Mouse (Mus musculus) mesoderm, embryonic 11.5 days (tissue): Measurements from ENCODE around the gene Creb3l1.
A peak's percentile ranks its signal among the peaks of the same experiment; 100 is the strongest.

ENCODE experiments used
- DNase-seq: peaks from one replicate; pipeline ENCODE4 v3.0.0-alpha.2; 2012; ENCODE audit warnings: low read depth, low spot score

Creb3l1 gene

DNA sequence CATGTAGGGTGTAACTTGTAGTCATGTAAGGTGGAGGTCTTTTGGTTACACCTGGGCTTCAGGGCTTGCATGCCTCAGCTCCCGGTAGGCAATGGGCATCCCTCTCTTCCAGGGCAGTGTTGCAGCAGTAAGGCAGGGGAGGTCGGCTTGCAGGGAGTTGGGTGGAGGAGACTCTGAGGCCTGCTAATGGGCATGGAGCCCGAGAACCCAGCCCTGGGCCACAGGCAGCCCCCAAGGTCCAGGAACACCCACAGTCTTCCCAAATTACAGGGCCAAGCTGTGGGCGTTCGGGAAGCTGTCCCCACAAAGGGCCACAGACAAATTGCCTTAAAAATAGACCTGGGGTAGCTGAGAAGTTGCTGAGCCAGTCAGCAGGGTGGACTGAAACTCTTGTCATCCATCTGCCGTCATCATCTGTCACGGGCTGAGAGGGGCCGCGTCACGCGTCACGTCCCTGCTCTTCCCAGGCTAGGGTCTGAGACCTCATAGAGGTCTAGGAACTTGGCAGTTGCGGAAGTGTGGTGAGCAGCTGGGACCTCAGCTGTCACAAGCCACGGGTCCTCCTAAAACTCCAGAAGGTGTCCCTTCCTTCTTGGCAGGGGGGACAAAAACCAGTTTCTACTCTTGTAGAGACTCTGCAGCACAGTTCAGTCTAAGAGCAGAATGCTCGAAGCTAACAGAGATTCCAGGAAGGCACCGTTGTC is 26.2 kb downstream of the Creb3l1 start:
- DNase-seq, result no peak

DNA sequence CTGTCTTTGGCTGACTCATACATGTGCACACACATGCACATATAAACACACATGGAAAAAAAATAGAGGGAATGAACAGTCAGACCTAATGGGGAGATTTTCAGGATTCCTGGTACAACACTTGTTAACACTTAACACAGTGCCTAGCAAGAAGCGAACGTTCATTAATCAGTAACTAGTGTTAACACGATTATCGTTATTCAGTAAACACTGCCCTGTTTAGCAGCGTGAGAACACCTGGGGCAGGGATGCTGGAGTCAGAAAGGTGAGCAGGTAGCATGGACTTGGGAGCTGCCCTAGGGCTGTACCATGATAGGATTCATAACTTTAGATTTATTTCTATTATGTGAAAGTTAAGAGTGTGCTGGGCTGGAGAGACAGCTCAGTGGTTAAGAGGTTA is 28.3 kb downstream of the Creb3l1 start:
- no peak for DNase-seq

DNA sequence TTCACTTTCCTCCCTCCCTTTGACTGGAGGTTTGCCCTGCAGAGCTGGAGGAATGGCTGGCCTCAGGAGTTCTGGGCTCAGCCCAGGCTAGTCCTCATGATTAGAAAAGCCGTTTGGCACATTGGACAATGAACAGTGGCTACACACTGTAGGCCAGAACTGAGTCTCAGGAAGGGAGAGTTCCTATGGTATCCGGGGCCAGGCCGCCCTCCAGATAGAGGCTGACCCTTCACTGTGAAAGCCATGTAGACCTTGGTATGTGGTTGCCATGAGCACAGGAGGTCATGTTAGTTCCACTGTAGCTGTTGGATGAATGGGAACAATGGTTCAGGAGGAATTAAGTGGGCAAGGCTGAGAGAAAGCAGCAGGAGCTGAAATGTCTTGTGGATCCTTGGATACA is 30.9 kb downstream of the Creb3l1 start:
- no peak for DNase-seq

DNA sequence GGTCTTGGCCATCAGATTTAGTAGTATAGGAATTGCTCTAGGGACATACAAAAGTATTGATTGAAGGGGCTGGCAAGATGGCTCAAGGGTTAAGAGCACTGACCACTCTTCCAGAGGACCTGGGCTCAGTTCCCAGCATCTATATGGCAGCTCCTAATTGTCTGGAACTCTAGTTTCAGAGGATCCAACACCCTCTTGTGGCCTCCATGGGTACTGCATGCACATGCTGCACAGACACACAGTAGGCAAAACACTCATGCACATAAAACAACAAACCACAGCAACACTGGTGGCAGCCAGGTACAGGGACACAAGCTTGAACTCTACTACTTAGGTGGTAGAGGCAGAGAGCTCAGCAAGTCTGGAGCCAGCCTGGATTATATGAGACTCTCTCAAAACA is 34.6 kb downstream of the Creb3l1 start:
- no peak for DNase-seq

DNA sequence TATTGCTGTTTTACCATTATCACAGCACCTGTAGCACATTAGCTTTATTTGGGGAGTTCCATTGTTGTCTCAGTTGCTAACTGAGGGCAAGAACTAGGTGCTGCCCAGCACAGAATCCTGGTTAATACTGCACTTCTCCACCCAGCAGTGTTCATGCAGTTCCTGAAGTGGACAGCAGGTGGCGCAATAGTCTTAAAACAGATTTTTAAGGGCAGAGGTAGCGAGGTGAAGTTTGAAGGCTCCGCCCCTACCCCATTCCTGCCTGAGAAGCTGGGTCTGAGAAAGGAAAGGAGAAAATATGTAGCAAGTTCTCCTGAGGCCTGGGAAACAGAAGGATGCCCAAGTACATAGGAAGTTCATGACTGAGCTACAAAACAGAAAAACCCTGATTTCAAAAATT is 36.8 kb downstream of the Creb3l1 start:
- peak; percentile 88 for DNase-seq

DNA sequence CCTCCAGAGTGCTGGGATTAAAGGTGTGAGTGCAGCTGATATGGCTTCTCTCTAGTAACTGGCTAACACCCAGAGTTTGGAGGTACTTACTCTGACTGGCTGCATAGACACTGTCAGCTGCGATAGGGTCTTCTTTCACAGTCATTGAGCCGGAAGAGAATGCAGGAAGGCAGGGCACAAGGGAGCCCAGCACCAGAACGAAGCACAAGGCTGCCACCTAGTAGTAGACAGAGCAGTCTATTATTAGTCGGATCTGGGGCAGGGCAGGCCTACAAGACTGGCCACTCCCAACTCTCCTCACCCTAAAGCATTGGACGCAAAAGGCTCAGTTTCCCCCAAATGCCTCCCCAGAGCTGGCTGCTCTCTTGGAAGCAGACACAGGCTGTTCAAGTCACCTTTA is 38.2 kb downstream of the Creb3l1 start:
- no peak for DNase-seq

DNA sequence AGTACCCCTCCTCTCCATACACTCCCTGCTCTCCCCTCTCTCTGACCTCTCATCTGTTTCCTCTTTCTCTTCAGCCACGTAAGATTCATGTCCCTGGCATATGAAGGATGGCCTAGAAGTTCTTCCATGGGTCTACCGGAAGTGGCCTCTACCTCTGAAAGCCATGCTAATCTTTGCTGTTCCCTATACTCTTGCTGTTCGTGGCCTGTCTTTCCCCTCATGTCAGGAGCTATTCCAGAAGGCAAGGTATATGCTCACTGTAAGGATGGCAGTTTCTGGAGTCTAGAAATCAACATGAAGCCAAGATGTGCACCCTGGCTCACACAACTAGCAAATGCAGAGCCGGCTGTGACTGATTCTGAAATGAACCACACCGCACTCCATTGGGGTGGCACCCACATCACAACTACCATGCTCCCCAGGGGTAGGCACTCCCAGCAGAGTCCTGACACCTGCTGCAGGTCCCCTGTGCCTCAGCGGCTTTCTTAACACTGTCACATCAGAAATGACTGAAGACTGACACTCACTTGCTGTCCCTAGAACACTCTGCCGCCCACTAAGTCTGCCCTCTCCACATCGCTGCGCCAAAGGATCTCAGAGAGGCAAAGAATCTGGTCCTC is 39.3 kb downstream of the Creb3l1 start:
- no peak for DNase-seq

DNA sequence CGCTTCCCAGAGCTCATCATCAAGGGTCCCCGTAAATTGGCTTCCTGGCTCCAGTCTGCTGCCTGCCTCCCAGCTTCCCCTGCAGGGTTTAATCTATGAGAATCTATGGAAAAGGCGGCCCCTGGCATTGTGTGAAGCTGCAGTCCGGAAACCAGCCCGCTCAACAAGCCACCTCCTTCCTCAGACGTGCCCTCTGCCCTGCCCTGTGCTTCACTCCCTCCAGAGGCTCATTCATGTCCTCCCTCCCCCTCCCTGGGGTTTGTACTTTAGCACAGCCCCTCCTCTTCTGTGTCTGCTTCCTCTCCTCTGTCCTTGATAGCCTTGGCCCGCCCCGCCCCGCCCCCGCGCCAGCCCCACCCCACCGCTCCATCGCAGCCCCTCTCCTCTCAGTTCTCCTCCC is 39.9 kb downstream of the Creb3l1 start:
- DNase-seq, result peak; percentile 93

DNA sequence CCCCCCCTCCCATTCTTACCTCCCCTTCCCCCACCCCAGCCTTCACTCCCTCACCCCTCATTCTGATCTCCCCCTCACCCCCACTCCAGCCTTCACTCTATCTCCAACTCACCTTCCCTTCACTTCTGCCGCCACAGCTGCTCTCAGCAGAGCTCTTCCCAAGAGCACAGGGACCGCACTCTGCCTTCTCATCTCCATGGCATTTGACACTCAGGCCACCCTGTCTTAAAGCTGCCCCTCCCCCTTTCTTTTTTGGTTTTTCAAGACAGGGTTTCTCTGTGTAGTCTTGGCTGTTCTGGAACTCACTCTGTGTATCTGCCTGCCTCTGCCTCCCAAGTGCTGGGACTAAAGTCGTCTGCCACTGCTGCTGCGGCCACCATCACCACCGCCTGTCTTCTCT is 43.5 kb downstream of the Creb3l1 start:
- no peak for DNase-seq

DNA sequence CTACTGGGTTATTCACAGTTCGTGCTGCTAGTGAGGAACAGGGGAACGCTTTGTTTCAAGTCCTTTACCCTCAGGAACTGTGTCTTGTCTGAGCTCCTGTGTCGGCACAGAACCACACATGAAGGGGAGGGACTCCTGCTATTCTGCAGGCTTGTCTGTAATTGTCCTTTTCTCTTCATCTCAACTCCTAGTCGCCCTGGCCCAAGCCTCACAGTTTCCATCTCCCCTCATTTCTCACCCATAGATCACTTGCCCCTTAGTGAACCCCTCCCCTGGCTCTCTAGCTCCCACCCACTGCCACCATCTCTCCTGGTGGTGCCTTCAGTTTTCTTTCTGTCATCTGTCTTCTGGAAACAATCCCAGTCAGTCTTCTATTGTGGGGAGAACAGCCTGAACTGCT is 44.1 kb downstream of the Creb3l1 start:
- no peak for DNase-seq

DNA sequence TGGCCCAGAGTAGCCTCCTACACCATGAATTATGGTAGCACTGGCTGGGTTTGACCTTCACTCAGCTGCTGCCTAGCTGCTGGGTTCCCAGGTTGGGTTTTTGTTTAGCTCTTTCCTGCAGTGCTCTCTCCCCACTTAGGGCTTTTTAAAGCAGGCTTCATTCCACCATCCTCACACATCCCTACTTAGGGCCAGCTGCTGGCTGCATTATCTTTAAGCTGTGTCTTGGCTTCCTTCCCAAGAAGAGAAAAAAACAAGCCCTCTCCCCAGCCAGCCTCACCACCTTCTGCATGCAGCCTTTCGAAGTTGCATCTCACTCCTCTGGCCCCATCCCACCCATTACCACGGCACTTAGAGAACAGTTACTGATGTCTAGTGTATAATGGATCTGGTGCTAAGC is 45.8 kb downstream of the Creb3l1 start:
- no peak for DNase-seq

DNA sequence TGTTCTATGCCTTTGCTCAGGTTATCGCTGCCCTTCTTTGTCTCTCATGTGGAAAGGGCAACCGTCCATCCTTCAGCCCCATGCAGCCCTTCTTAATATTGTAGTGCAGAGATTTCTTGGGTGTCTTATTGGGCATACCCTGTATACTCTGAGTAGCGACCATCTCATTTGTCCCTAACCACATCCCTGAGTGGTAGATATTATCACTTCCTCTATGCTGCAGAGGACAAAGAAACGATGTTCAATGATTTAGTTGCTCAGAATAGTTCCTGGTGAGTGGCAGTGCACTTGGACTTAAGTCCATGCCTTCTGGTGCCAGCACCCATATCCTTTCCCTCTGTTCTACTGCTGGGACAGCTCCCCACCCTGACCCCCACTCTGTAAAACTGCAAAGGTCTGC is 46.3 kb downstream of the Creb3l1 start:
- no peak for DNase-seq

DNA sequence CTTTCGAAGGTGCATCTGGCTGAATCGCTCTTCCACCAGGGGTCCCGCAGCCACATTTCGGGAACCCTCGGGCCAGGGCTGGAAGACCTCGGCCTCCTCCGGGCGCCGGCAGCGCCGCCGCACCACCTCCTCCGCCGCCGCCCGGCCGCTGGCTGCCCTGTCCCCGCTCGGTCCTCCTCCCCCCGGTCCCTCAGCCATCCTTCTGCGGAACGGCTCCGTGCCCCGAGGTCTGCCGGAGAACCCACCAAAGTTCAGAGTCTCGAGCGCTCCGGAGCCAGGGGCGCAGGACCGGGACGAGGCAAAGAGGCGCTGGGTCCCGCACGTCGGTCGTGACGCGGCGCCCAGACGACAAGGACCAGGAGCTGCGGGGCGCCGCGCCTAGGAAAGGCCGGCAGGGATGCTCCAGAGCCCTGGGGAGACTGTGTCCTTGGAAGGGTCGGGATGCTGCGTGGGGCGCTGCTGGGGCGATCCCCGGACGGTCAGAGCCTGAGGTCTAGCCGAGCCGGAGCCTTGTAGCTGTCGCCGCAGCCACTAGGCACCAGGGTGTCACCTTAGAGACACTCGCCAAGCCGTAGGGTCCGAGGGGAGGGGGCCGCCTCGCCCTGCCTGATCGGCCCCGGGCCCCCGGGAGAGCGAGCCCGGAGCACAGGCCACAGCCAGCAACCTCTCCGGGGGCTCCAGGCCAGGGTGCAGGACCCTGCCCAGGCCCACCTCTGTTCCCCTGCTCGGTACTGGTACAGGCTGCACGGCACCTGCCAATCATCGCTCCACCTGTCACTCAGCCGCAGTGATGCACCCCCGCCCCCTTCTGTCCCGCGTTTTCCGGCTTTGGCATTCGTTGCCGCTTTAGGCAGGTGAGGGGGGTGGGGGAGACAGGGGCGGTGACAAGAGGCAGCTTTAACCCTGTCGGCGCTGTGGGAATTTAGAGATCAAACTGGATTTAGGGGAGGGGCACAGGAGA is 48.4 kb downstream of the Creb3l1 start, which contains the start of gene Dgkz:
TSS of gene Dgkz (minus strand) at position 284 of the 961 bp plus-strand sequence.
- no peak for DNase-seq

DNA sequence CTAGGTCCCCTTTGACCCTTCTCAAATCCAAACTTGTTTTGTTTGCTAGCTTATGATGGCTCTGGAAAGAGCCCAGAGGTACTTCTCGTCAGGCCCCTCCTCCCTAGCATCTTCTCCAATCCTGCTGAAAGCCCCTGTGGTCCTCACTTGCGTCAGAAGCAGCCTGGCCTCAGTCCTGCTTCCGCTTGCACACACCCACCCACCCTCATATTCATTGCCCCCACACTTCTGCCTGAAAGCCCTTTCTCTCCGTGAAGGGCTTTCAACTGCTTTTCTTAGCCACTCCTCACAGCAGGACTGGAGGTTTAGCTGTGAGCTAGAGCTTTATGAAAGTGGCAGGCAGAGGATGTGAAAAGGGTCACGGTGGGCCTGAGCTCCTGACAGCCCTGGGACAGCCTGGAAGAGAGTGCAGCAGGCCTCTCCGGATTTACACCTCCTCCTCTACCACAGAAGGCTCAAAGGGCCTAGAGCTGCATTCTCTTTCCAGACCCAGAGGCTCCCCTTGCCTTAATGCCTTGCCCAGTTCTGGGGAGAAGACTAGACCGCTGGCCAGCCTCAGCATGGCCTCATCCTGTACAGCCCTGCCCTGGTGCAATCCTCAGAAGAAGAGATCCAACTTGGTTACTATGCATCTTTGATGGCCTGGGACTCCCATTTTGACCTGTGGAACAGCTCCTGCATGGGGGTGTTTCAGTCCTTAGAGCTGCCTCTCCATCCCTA is 50.7 kb downstream of the Creb3l1 start:
- DNase-seq, result no peak

DNA sequence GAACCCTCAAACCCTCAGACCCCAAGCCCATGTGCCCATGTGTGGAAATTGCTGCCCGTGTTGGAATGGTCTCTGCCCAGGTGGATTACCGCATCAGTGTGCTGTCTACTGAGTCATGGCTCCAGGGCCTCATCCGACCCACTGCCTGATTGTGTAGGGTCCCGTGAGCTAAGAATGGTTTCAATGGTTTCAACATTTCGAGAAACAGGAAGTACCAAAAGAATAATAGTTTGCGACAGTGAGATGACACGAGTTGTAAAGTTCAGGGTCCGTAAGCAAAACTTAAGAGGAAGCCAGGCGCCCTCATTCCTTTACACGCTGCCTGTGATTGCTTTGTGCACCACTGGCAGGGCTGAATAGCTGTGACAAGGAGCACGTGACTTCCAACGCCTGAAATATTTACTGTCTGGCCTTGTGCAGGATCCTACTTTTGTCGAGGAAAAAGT is 52.2 kb downstream of the Creb3l1 start:
- peak; percentile 44 for DNase-seq

DNA sequence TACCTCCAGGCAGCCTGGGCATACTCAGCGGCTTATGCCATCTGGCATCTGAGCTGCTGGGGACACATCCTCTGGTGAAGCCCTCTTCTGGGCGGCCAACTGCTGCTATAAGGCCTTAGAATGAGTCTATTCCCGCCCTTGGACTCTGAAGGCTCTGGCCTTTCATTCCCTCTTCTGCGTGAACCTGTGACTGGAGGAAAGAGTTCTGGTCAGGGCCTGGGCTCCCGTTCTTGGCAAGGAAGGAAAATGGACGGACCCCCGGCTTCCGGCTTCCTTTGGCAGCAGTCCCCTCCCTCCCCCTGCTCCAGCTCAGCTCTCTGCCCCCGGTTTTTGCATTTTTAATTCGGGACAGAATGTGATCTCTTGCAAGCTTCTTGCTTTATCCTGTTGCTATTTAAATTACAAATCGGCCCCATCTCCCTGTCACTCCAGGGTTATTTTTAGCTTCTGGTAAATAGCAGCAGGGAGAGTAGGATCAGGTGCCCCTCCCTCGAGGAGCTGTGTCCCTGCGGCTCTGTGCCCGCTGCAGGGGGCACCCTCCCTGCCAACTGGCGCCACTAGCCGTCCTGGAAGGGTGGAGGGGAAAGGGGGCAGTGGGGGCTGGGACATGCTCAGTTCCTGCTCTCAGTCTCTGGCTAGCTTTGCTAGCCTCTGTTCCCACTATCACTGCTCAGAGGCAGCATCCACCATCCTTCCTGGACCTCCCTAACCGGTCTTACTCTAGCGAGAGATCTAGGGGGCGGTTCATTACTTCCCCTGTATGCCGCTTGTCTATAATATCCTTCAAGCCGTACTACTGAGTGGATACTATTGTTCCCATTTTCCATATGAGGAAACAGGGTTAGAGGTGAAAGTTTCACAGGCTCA is 52.8 kb downstream of the Creb3l1 start:
- DNase-seq, result no peak

DNA sequence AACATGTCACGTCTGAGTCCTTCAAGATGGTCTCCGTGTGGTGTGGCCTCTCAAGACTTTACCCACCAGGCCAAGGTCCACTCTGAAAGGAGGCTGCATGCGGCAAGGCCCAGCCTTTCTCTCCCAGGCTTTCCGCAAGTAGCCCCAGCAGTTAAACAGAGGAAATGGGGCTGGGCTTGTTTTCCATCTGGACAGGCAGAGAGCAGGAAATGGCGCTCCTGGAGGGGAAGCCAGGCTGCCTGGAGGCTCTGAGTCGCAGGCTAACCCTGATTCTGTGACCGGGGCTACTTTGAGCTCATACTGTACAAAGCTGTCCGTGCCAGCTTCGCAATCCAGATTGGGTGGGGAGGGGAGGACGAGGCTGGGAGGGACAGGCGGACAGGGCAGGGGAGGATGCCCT is 56.3 kb downstream of the Creb3l1 start:
- DNase-seq, result no peak

DNA sequence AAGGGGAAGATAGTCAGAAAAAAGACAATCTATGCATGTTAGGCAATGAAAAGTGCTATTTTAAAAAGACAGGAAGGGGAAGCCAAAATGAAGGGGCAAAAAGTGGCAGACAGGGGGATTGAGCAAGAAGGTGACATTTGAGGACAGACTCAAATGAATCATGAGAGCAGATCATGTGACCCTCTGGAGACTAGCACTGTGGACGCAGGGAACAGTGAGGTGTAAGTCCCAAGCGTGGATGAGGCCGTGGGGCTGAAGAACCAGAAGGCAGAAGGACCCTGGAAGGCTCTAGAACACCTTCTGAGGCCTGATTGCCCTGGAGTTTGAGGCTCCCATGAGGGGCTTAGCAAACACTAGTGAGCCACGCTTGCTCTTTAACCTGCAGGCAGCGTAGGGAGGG is 57.9 kb downstream of the Creb3l1 start:
- no peak for DNase-seq

DNA sequence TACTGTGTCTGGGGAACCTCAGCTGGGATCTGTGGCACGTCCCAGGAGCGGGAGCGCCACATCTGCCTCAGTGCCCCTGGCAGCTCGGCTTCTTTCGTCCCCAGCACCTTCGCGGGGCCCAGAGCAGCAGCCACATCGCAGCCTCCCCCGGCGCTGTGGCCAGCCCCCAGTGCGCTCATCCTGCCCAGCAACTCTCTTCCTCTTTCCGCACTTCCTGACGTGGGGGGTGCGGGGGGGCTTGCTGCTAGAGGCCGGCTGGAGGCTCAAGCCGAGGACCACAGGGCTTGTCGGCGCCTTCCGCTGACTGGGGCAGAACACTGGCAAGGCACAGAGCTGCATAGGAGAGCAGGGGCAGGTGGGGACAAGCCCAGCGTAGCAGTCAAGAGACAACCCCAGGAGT is 58.9 kb downstream of the Creb3l1 start:
- no peak for DNase-seq

DNA sequence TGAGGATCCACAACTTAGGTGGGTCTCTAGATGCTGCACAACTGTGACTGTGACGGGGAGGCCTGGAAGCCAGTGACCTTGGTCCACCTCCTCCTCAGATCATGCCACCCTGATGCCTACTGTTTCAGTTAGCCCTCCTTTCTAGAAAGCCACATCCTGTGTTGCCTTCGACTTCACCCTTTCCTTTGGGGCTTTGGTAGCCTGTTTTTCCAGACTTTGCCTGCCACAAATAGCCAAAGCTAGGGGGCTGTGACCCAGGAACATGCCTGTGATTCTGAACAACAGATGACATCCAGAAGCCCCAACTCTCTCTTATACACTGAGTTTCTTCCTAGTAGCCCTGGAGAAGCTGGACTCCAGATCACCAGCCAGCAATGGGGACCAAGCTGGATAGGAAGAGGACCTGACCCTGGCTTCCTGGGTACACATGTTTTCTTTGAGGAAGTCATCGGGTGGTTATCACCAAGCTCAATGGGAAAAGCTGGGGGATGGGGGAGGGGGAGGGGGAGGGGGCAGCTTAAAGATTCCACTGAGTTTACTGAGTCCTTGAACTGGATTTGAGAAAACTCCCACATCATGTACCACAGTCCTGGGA is 59.6 kb downstream of the Creb3l1 start:
- no peak for DNase-seq
